Mouse (Mus musculus) lung, postnatal 0 days (tissue): Measurements from ENCODE around the gene Vmn1r7. TPM values are rescaled to one million over a fixed set of nuclear protein-coding genes. Genes with fewer than 3 reads are reported as not detected.
"Not testable (repeated sequence)": the region's sequence is repeated elsewhere in the genome, so short reads cannot be mapped to it uniquely, and the experiment has no call there.

Experiments used
- ATAC-seq: fragments of 200-750 bp; cut with Nextera tagmentation; 2 replicates; pipeline ENCODE4 v1.8.0; 2017; ENCODE audit warnings: moderate library complexity
- DNase-seq: peaks from one replicate; pipeline ENCODE4 v3.0.0-alpha.2; 2016; ENCODE audit warnings: low spot score
- H3K27ac ChIP-seq: fragments of 300-500 bp; sonication (generic); 2 replicates; pipeline ENCODE4 v1.5.1; 2014; ENCODE audit warnings: antibody characterized with exemption, mild to moderate bottlenecking, low read length, mixed read lengths
- H3K27me3 ChIP-seq: fragments of 300-500 bp; sonication (generic); replicated peaks from 2 replicates; pipeline ENCODE4 v1.6.1; 2014; ENCODE audit warnings: low read length, mixed read lengths; ENCODE audit not compliant: insufficient read depth
- H3K36me3 ChIP-seq: fragments of 300-500 bp; sonication (generic); 2 replicates; pipeline ENCODE4 v1.6.1; 2014; ENCODE audit warnings: low read length, mixed read lengths; ENCODE audit not compliant: insufficient read depth
- H3K4me1 ChIP-seq: fragments of 300-500 bp; sonication (generic); 2 replicates; pipeline ENCODE4 v1.6.1; 2014; ENCODE audit warnings: antibody characterized with exemption, low read depth, low read length, mixed read lengths; ENCODE audit not compliant: insufficient read depth
- H3K4me2 ChIP-seq: fragments of 300-500 bp; sonication (generic); replicated peaks from 2 replicates; pipeline ENCODE4 v1.6.1; 2014; ENCODE audit warnings: low read depth, mild to moderate bottlenecking, low read length, moderate library complexity, mixed read lengths
- H3K4me3 ChIP-seq: fragments of 300-500 bp; sonication (generic); 2 replicates; pipeline ENCODE4 v1.5.1; 2014; ENCODE audit warnings: low read depth, low read length
- H3K9ac ChIP-seq: fragments of 300-500 bp; sonication (generic); replicated peaks from 2 replicates; pipeline ENCODE4 v1.6.1; 2014; ENCODE audit warnings: low read depth, mild to moderate bottlenecking
- H3K9me3 ChIP-seq: fragments of 300-500 bp; sonication (generic); 2 replicates; pipeline ENCODE4 v1.6.1; 2016; ENCODE audit warnings: low read length, mixed read lengths
- CTCF ChIP-seq: IDR thresholded peaks from 2 replicates; pipeline ENCODE4 v1.5.1; 2016; ENCODE audit warnings: antibody characterized with exemption, mild to moderate bottlenecking
- EP300 ChIP-seq: IDR thresholded peaks from 2 replicates; pipeline ENCODE4 v1.6.1; 2016; ENCODE audit warnings: antibody characterized with exemption, mild to moderate bottlenecking, control low read depth
- WGBS: fragments of 180-500 bp; shearing (Covaris S2); extraction: QIAGEN DNeasy Blood & Tissue Kit; methylation state at CpG from one replicate; pipeline ENCODE4 v1.1.7; 2014; 5-methylcytosine and 5-hydroxymethylcytosine counted together
- polyA plus RNA-seq: library from polyadenylated mRNA; unstranded; fragments of >200 nt; fragmentation: Nextera tagmentation; extraction: Ambion mirVana; gene quantifications from 2 replicates; pipeline ENCODE4 v1.2.1, GENCODE M21; 2015

Vmn1r7 gene
- polyA plus RNA-seq = not detected in 2 replicates

GRCm38 (mm10) chr6:57025224-57025623, at the start of gene Vmn1r7:
TSS of gene Vmn1r7 (minus strand) at chr6:57025324.
- not testable (repeated sequence) for H3K27me3 ChIP-seq, H3K4me2 ChIP-seq, H3K4me3 ChIP-seq, ATAC-seq, H3K4me1 ChIP-seq, H3K9ac ChIP-seq, H3K36me3 ChIP-seq, H3K27ac ChIP-seq, H3K9me3 ChIP-seq, DNase-seq
- WGBS = 78% methylated on average over 2 of the region's 2 CpGs

DNA sequence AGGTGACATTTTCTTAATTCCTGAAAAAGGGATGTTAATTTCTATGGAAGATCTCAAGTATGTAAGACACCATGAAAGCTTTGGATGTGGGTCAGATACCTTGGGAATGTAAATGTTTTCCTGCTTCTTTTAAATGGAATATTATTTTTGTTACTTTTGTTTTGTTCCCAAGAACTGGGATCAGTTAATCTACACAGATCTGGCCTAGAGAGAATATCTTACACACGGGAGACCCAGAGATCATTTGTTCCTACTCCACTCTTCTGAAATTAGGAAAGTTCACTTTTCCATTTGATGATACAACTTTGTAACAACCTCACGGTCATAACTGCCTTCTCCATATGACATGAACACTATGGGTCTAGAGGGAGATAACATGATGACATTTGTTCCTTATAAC, 41.4 kb upstream of the Vmn1r7 start, which contains the start of gene Vmn1r9:
Vmn1r9 (plus strand) TSS at position 301 of the 400 bp plus-strand sequence.
- Histone ChIP-seq H3K9ac (no peak within 1 kb of the TSS), H3K9me3 (no peaks in the 10 kb centered on the region), H3K4me3 (no peak within 1 kb of the TSS), H3K4me1 (no peaks in the 10 kb centered on the region), H3K27me3 (no peaks in the 10 kb centered on the region), H3K4me2 (no peak within 1 kb of the TSS), H3K27ac (no peak within 1 kb of the TSS), H3K36me3 (no peaks in the 10 kb centered on the region)
- DNase-seq (no peak), ATAC-seq (no peak)
- TF ChIP-seq CTCF (no peak), EP300 (no peak)
- 74% methylated on average over 2 of the region's 2 CpGs for WGBS

GRCm38 (mm10) chr6:57063730-57064129, 38.6 kb upstream of the Vmn1r7 start:
- Histone ChIP-seq H3K27ac (no peak overlapping the region), H3K36me3 (no peaks in the 10 kb centered on the region), H3K4me3 (no peak overlapping the region), H3K9ac (no peak overlapping the region), H3K9me3 (no peaks in the 10 kb centered on the region), H3K4me1 (no peaks in the 10 kb centered on the region), H3K27me3 (no peaks in the 10 kb centered on the region), H3K4me2 (no peak overlapping the region)
- DNase-seq (no peak), ATAC-seq (no peak)
- TF ChIP-seq EP300 = no peak
- 0 out of 2 replicates have a peak, but pooled peaks have one; percentile 13 for TF ChIP-seq CTCF

- 78% methylated on average over 2 of the region's 2 CpGs for WGBS
Observed at GRCm38 (mm10) chr6:57034674-57035073, 9.6 kb upstream of the Vmn1r7 start.

DNA sequence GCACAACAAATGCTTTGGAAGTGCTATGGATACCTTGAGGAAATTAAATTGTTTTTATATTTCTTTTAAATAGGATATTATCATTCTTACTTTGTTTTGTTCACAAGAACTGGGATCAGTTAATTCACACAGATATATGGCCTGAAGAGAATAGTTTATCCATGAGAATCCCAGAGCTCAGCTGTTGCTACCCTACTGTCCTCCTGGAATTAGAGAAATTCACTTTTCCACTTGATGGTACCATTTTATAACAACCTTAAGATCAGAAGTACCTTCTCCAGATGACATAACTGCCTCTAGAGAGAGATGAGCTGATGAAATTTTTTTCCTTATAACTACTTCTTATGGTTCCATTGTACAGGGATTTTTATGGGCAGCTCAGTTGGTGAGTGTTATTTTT, 6.9 kb upstream of the Vmn1r7 start, which contains the start of gene Vmn1r8:
Vmn1r8 (plus strand) TSS at position 301 of the 400 bp plus-strand sequence.
- no peak for ATAC-seq
- Histone ChIP-seq H3K4me2 (no peak within 1 kb of the TSS), H3K27me3 (no peaks in the 10 kb centered on the region), H3K4me1 (no peaks in the 10 kb centered on the region), H3K27ac (no peak within 1 kb of the TSS), H3K4me3 (no peak within 1 kb of the TSS), H3K9me3 (no peaks in the 10 kb centered on the region), H3K36me3 (no peaks in the 10 kb centered on the region), H3K9ac (no peak within 1 kb of the TSS)
- TF ChIP-seq EP300 (no peak), CTCF (no peak)
- DNase-seq = no peak

More at GRCm38 (mm10) chr6:57034674-57035073, 9.6 kb upstream of the Vmn1r7 start:
- DNase-seq = no peak
- H3K4me1 ChIP-seq = no peaks in the 10 kb centered on the region
- TF ChIP-seq EP300 (no peak), CTCF (no peak)
- H3K27ac ChIP-seq = no peak overlapping the region
- H3K36me3 ChIP-seq = no peaks in the 10 kb centered on the region
- no peaks in the 10 kb centered on the region for H3K9me3 ChIP-seq
- no peak overlapping the region for H3K4me3 ChIP-seq
- no peaks in the 10 kb centered on the region for H3K27me3 ChIP-seq
- ATAC-seq = no peak
- H3K4me2 ChIP-seq = no peak overlapping the region
- no peak overlapping the region for H3K9ac ChIP-seq

DNA sequence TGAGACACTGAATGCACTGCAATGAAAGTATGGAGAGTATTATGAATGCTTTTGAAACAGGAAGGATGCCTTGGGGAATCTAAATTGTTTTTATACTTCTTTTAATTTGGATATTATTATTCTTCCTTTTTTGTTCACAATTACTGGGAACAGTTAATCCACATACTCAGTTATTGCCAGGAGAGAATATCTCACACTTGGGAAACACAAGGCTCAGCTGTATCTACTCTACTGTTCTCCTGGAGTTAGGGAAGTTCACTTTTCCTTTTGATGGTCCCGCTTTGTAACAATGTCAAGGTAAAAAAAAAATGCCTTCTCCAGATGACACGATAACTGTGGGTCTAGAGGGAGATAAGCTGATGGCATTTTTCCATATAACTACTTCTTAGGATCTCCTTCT, 28.2 kb downstream of the Vmn1r7 start, which contains the start of gene Vmn1r6:
Vmn1r6 (plus strand) TSS at position 301 of the 400 bp plus-strand sequence.
- Histone ChIP-seq H3K4me1 (no peaks in the 10 kb centered on the region), H3K27ac (no peak within 1 kb of the TSS), H3K27me3 (no peaks in the 10 kb centered on the region), H3K9me3 (no peaks in the 10 kb centered on the region), H3K4me2 (no peak within 1 kb of the TSS), H3K4me3 (no peak within 1 kb of the TSS), H3K36me3 (no peaks in the 10 kb centered on the region), H3K9ac (no peak within 1 kb of the TSS)
- DNase-seq (no peak), ATAC-seq (no peak)
- TF ChIP-seq EP300 = no peak
- TF ChIP-seq CTCF = no peak
- WGBS = 68% methylated on average over 2 of the region's 2 CpGs

Other genes with a start within 250 kb of the Vmn1r7 start
- gene Kbtbd2, start 227.5 kb downstream of the Vmn1r7 start, polyA plus RNA-seq = 20.5 and 21.5 TPM in 2 replicates
- gene Fkbp9, start 193.3 kb downstream of the Vmn1r7 start, polyA plus RNA-seq = 130 and 134 TPM in 2 replicates
- 46.4 and 46.6 TPM in 2 replicates for gene Nt5c3, start 101.4 kb downstream of the Vmn1r7 start, polyA plus RNA-seq
- 0.14 and 0.17 TPM in 2 replicates for gene Vmn1r4, start 101.3 kb downstream of the Vmn1r7 start, polyA plus RNA-seq
- not detected in 2 replicates for gene Vmn1r5, start 55.1 kb downstream of the Vmn1r7 start, polyA plus RNA-seq
- not detected in 2 replicates for gene Vmn1r6, start 28.1 kb downstream of the Vmn1r7 start, polyA plus RNA-seq
- gene Vmn1r8, start 7.0 kb upstream of the Vmn1r7 start, polyA plus RNA-seq = not detected in 2 replicates
- gene Vmn1r9, start 41.5 kb upstream of the Vmn1r7 start, polyA plus RNA-seq = not detected in 2 replicates
- gene Vmn1r10, start 84.1 kb upstream of the Vmn1r7 start, polyA plus RNA-seq = not detected in 2 replicates
- gene Vmn1r11, start 108.1 kb upstream of the Vmn1r7 start, polyA plus RNA-seq = not detected in 2 replicates
- not detected in 2 replicates for gene Vmn1r12, start 131.6 kb upstream of the Vmn1r7 start, polyA plus RNA-seq
- gene Vmn1r13, start 178.0 kb upstream of the Vmn1r7 start, polyA plus RNA-seq = not detected in 2 replicates
- gene Vmn1r14, start 206.4 kb upstream of the Vmn1r7 start, polyA plus RNA-seq = not detected in 2 replicates
- not detected in 2 replicates for gene Vmn1r15, start 232.6 kb upstream of the Vmn1r7 start, polyA plus RNA-seq